Mouse (Mus musculus) brain, embryonic 14.5 days (tissue): ENCODE results near the gene Gimap3.

Experiments used
- CTCF ChIP-seq: fragments of 200-500 bp; IDR thresholded peaks from 2 replicates; pipeline ENCODE4 v1.5.1; 2012; ENCODE audit warnings: inconsistent platforms, mild to moderate bottlenecking, moderate library complexity, borderline replicate concordance; ENCODE audit not compliant: insufficient read depth, insufficient read length; ENCODE audit errors: extremely low read depth
- POLR2A ChIP-seq: fragments of 200-500 bp; IDR thresholded peaks from 2 replicates; pipeline ENCODE4 v1.6.1; 2012; ENCODE audit warnings: mild to moderate bottlenecking, inconsistent platforms, borderline replicate concordance; ENCODE audit not compliant: poor library complexity, insufficient read depth, insufficient read length, severe bottlenecking; ENCODE audit errors: extremely low read depth

DNA sequence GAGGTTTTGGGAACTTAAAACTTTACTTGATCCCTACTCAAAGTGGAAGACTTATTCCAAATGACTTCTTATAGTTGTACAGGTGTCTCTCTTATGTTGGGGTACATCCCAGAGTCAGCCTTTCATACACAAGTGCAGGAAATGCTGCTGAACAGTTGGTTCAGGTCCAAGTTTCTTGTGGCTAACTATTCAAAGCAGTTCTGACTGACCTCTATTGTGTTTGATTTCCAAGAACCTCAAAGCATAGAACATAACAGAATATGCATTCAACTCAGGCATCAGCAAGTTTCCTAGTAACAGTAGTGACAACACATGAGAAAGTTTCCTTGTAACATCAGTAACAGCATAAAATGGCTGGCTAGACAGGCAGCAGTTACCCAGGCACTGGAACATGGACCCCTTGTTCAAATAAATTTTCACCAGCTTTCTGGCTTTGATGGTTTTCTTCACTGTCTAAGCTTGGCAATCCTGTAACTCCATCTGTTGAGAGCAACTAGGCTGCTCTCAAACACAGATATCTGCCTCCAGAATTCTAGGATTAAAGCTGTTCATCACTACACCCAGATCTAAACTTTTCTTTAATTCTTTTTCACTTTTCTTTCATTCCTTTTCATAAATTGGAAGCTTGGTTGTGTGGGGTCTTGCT is 32.9 kb upstream of the Gimap3 start:
- TF ChIP-seq CTCF, result no peak
- TF ChIP-seq POLR2A, result no peak
